Mouse (Mus musculus): Measurements from ENCODE around the gene Pak6.
"Not testable (repeated sequence)": the region's sequence is repeated elsewhere in the genome, so short reads cannot be mapped to it uniquely, and the experiment has no call there.

The Pak6 gene

GRCm38 (mm10) chr2:118662902-118663803, at the start of gene Pak6:
Gene Pak6, plus strand, starts transcription at chr2:118663303.
- peak; percentile 65 for DNase-seq

DNA sequence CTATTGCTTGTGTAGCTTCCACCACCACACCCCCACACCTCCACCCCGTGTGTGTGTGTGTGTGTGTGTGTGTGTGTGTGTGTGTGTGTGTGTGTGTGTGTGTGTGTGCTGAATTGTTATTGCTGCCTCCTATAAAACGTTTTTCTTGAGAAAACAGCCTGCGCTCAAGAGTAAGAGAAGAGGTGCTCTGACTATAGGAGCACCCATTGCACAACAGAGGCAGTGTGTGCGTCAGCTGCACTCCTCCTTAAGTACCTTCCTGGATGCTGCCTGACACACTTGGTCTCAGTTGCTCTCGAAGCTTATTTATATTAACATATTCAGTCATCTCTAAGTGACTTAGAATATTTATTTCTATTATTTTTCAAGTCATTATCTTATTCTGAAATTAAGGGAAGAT, 45.1 kb upstream of the Pak6 start:
- no peak for DNase-seq

GRCm38 (mm10) chr2:118620101-118620500, 43.0 kb upstream of the Pak6 start:
- DNase-seq: no peak

DNA sequence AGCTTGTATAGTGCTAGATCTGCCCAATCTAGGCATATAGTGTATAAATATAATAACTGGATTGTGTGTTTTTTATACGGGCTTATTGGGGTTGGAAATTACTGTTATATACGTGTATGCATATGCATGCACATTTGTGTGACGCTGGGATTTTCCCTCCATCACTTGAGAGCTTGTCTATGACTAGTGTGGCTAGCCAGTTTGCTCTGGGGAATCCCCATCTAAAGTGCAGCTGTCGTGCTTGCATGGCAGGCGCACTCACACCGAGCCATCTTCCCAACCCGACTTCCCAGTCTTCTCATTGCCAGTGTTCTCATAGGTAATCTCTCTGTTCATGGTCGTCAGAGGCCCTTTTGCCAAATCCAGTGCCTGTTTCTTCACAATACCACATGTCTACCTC, 42.5 kb upstream of the Pak6 start:
- no peak for DNase-seq

DNA sequence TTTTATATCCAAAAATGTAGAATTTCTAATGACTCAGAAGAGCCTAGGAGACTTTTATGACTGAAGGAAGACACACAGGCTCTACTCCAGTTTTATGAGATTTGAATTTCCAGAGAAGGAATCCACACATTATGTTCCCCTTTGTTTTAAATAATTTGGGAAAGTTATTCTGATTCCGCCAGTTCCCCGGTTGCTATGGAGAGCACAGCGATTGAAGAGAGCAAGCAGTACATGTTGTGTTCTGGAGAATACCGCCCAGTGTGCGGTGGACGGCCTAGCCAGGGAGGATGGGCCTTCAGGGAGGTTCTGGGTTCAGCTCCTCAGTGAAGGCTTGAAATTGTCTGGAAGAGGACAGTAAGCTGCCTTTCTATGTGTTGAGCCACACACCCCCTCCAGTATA, 33.8 kb upstream of the Pak6 start:
- no peak for DNase-seq

GRCm38 (mm10) chr2:118633441-118633840, 29.7 kb upstream of the Pak6 start:
- DNase-seq: no peak

DNA sequence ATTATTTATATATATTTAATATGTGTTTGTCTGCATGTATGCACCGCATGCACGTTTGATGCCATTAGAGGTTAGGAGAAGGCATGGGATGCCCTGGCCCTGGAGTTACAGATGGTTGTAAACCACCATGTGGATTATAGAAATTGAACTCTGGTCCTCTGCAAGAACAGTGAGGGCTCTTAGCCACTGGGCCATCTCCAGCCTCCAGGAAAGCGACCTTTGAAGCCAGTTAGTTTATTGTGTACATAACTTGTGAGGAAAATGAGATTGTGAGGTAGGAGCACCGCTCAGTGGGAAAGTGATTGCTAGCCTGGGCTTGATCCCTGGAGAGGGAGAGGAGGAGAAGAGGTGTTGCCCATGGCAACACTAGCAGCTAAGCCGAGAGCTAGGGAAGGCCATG, 25.8 kb upstream of the Pak6 start:
- no peak for DNase-seq

- peak; percentile 66 for DNase-seq
These were observed 25.1 kb upstream of the Pak6 start for GRCm38 (mm10) chr2:118637888-118638526.

DNA sequence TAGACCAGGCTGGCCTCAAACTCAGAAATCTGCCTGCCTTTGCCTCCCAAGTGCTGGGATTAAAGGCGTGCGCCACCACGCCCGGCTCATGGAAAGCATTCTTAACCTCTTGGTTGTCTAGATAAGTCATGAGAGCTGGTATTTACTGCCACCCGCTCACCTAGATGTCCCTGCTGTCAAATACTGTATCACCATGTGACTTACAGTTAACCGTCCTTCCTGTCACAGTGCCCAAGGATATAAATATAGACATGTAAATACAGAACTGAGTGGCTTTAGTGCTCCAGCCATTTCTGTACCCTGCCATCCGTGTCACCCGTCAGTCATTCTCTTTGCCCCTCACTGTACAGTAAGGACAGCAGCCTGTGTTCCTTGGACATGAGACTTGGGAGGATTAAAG, 24.4 kb upstream of the Pak6 start:
- DNase-seq: no peak

- no peak for DNase-seq
These were observed 22.0 kb upstream of the Pak6 start for GRCm38 (mm10) chr2:118641147-118641546.

- DNase-seq: no peak
These were observed 20.7 kb upstream of the Pak6 start for GRCm38 (mm10) chr2:118642431-118642830.

DNA sequence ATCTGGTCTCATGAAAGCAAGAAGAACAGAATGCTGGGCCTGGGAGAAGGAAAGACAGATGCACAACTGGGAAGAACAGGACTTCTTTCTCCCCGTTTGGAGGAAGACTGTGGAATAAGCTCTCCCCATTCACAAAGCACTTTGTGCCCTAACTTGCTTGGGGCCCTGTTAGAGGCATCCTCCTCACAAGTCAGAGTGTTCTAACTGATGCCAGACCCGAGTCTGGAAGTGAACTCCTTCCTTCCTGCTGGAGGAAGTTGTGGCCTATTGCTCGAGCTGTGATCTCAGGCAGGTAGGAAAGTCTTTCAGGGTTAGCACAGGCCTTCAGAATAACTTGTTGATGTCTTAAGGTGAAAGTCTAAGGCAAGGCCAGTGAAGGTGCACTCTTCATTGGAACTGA, 20.2 kb upstream of the Pak6 start:
- no peak for DNase-seq

DNA sequence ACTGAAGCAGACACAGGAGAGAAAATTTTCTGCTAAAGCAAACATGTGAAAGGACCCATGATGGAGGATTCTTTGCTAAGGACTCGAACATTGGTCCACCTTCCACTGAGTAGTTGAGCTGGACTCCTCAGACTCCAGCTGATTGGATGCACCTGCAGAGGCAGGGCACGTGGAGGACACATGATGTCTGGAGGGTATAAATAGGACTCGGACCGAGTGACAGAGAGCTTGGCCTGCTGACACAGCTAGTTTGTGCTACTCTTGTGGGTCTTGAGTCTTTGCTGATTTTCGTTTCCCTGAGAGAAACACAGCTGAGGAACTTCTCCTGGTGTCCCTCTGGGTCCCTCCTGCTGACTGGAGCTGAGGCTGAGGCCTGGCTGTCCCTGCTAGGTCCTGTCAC, 16.4 kb upstream of the Pak6 start:
- no peak for DNase-seq

DNA sequence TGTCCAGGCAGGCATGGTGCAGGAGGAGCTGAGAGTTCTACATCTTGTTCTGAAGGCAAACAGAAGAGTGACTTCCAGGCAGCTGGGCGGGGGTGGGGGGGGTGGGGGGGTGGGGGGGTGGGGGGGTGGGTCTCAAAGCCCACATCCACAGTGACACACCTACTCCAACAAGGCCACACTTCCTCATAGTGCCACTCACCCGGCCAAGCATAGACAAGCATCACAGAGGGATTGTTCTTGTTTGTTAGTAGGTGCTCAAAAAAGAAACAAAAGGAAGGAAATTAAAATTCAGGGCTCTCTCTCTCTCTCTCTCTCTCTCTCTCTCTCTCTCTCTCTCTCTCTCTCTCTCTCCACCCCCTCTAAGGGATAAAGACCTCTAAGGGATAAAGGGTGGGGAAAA, 12.4 kb upstream of the Pak6 start:
- DNase-seq: not testable (repeated sequence)

DNA sequence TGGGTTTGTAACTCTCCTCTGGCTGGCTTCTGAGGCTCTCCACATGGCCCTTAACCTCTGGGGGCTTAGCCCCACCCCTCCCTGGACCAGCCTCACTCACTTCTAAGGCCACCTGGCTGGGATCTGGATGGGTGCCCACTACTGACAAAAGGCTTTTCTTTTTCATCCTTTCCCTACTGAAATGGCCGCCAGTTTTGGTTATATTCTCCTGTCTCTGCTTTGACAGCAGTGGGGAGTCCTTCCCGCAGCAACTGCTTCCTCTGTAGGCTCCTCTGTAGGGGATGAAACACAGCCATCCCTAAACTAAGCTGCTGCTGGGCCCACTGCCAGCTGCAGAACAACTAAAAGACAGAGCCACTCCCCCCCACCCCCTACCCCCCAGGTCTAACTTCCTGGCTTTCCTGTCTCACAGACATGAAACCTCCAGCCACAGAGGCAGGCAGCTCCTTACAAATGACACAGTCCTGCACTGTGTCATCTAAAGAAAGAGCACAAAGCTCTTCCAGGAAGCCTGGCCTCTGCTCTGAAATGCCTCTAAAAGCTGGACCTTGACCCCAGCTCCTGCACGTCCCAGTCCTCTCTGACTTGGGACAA, 6.3 kb upstream of the Pak6 start:
- DNase-seq: no peak

GRCm38 (mm10) chr2:118658457-118658856, 4.6 kb upstream of the Pak6 start:
- no peak for DNase-seq

DNA sequence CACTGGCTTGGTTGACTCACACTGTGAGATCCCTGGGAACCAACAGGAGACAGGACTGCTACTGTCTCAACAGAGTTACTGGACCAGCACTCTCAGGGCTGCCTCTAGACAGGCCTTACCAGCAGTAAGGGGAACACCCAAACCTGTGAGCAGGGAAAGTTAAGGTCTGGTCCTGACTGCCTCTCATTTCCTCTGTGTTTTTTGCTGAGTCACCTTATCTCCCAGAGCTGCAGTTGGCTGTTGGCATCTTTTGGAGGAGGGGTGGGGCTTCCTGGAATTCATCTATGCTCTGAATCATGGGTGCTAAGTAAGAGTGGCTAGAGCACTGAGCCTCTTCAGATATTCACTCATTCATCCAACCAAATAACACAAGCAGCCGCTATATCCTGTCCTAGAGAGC, 4.0 kb upstream of the Pak6 start:
- no peak for DNase-seq

DNA sequence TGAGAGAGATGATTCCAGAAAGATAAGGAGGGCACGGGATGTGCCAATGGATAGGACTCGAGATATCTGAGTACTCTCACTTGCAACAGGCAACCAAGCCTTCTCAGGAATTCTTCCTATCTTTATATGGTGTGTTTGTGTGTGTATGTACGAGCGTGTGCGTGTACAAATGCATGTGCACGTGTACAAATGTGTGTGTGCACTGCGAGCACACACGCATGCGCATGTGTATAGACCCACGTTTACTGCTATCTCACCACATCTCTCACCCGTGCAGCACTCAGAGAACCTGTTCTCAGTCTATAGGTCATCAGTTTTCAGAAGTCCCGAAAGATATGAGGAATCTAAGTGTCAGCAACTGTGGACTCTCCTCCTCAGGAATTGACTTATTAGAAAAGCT, 3.6 kb upstream of the Pak6 start:
- DNase-seq: no peak

- no peak for DNase-seq
These were observed 3.1 kb upstream of the Pak6 start for GRCm38 (mm10) chr2:118659998-118660452.

- DNase-seq: no peak
These were observed 1.2 kb upstream of the Pak6 start for GRCm38 (mm10) chr2:118661891-118662290.

DNA sequence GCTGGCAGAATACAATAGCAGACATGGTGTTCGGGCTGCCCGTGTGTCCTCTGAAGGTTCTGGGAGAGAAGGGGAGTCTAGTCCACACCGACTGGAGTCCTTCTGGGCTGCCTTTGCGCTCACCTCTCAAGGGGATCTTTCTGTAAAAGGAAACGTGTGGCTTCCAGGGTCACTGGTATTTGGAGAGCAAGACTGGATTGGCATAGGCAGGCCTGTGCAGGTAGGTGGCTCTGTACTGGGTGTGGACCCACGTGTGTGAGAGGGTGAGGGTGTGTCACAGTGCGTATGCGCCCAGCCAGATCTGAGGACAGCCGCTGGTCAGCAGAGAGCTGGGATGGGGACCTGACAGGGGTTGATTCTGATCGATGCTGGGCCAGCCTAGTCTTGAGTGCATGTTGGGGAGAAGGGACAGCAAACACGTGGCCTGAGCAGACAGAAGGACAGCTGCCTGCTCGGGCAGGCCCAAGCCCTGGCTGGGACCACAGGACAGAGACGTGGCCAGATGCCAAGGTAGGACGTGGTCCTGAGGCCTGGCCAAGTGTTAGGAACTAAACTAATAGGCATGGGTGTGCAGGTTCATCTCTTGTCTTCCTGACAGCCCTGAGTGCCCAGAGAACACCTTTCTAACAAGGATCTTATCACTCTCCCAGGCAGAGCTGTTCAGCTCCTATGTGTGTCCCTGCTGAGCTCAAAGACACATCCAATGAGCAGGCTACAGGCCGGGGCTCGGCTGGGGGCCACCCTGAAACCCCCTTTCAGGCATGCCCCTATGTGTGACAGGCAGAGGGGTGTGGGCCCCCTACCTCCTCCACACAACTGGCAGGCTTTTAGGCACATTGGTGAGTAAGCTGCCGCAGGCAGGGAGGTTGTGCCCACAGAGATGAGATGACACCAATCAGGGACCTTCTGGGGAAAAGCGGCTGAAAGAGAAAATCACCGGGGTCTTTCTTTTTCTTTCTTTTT, 982 bp downstream of the Pak6 start:
- peak; percentile 24 for DNase-seq

GRCm38 (mm10) chr2:118664975-118665516, 1.9 kb downstream of the Pak6 start:
- no peak for DNase-seq
